ENCODE assay signal across 18 mouse cellular contexts in genomic region chr11:75700557-75700956, GRCm38 (mm10). TPM values are rescaled to one million over a fixed set of nuclear protein-coding genes. Genes with fewer than 3 reads are reported as not detected.
DNase-seq lines count a peak whose midpoint lies in the region; ATAC-seq and TF ChIP-seq lines count a peak whose summit lies in the region.
"Had no signal": no experiment of that assay in that cellular context is flagged by ENCODE, and none has a peak within 500 bp of the region (broad histone marks: within the 10 kb centered on the region; RNA-seq: fewer than 3 reads in every experiment).

No protein-coding gene starts in this region.

- ATAC-seq in heart, embryonic 12.5 days (ENCODE audit: insufficient number of reproducible peaks, low FRiP score) = no peak
- no peak for ATAC-seq in midbrain, embryonic 11.5 days (ENCODE audit: low FRiP score)
- no peak for ATAC-seq in midbrain, embryonic 16.5 days
- no peak for ATAC-seq in stomach, postnatal 0 days (ENCODE audit: low FRiP score, low TSS enrichment)
- ATAC-seq: forebrain, embryonic 14.5 days had no signal

- 95% methylated on average over 5 of the region's 5 CpGs for WGBS in heart, adult 2 months
- 96% methylated on average over 5 of the region's 5 CpGs for WGBS in heart, embryonic 12.5 days
- WGBS in midbrain, embryonic 11.5 days = 97% methylated on average over 5 of the region's 5 CpGs
- WGBS in midbrain, embryonic 16.5 days = 95% methylated on average over 5 of the region's 5 CpGs
- WGBS in stomach, postnatal 0 days = 95% methylated on average over 5 of the region's 5 CpGs

- no peaks in the 10 kb centered on the region for H3K9me3 ChIP-seq in heart, embryonic 12.5 days (replicated peaks)
- H3K9me3 ChIP-seq in midbrain, embryonic 11.5 days (ENCODE audit: control insufficient read depth, low read length) = no peaks in the 10 kb centered on the region
- H3K9me3 ChIP-seq in midbrain, embryonic 16.5 days (replicated peaks; ENCODE audit: control insufficient read depth, low read length, poor library complexity, severe bottlenecking) = no peaks in the 10 kb centered on the region
- H3K9me3 ChIP-seq in stomach, postnatal 0 days (ENCODE audit: control insufficient read depth, low read length) = no peaks in the 10 kb centered on the region
- H3K9me3 ChIP-seq: embryonic facial prominence, embryonic 10.5 days; hindbrain, embryonic 15.5 days had no signal

- H3K27ac ChIP-seq in heart, adult 2 months = no peak overlapping the region
- H3K27ac ChIP-seq in heart, embryonic 12.5 days (ENCODE audit: poor library complexity, severe bottlenecking) = no peak overlapping the region
- no peak overlapping the region for H3K27ac ChIP-seq in left cerebral cortex, adult 2 months
- no peak overlapping the region for H3K27ac ChIP-seq in midbrain, embryonic 11.5 days (ENCODE audit: low read depth, low read length)
- no peak overlapping the region for H3K27ac ChIP-seq in midbrain, embryonic 16.5 days (ENCODE audit: low read length)
- H3K27ac ChIP-seq in stomach, postnatal 0 days (replicated peaks) = no peak overlapping the region
- H3K27ac ChIP-seq: embryonic facial prominence, embryonic 10.5 days; heart, embryonic 13.5 days; hindbrain, embryonic 15.5 days had no signal

- H3K36me3 ChIP-seq in heart, adult 2 months (ENCODE audit: control insufficient read depth, insufficient read depth, low read length) = peaks cover 12% of the 10 kb centered on the region
- peaks cover 84% of the 10 kb centered on the region for H3K36me3 ChIP-seq in heart, embryonic 12.5 days
- peaks cover 32% of the 10 kb centered on the region for H3K36me3 ChIP-seq in midbrain, embryonic 11.5 days (ENCODE audit: control insufficient read depth, insufficient read depth, low read length)
- peaks cover 29% of the 10 kb centered on the region for H3K36me3 ChIP-seq in midbrain, embryonic 16.5 days (ENCODE audit: control insufficient read depth, insufficient read depth, low read length)
- peaks cover 18% of the 10 kb centered on the region for H3K36me3 ChIP-seq in stomach, postnatal 0 days (ENCODE audit: control insufficient read depth, insufficient read depth, low read length)

- TF ChIP-seq CTCF in heart, adult 2 months (IDR thresholded peaks at IDR 0.05) = peak; percentile 26; the same call in 1 of the 2 replicates
- peak; percentile 10 for TF ChIP-seq CTCF in left cerebral cortex, adult 2 months (IDR thresholded peaks at IDR 0.05)
- peak; percentile 37 for TF ChIP-seq CTCF in stomach, postnatal 0 days (IDR thresholded peaks at IDR 0.05; ENCODE audit: low read depth)

- DNase-seq in heart, adult 2 months = no peak
- no peak for DNase-seq in left cerebral cortex, adult 2 months (ENCODE audit: extremely low spot score in 1 of 2, low spot score in 2 of 2)
- DNase-seq in left cerebral cortex, postnatal 36 days (ENCODE audit: low spot score in 2 of 2) = no peak
- DNase-seq in midbrain, embryonic 11.5 days (ENCODE audit: low spot score, missing footprints) = peak; percentile 8
- DNase-seq in stomach, postnatal 0 days (ENCODE audit: low spot score) = no peak
- DNase-seq in cerebellum, adult 8-10 months = no peak
- DNase-seq: adrenal gland, adult 2 months; adrenal gland, postnatal 25 days; cerebellum, adult 18-20 months; cerebellum, postnatal 10 days; gastrocnemius, postnatal 10 days; heart, postnatal 36 days had no signal

- no peak overlapping the region for H3K9ac ChIP-seq in heart, adult 2 months (ENCODE audit: low read depth, low read length)
- H3K9ac ChIP-seq in heart, embryonic 12.5 days = no peak overlapping the region
- no peak overlapping the region for H3K9ac ChIP-seq in midbrain, embryonic 11.5 days (ENCODE audit: low read length)
- H3K9ac ChIP-seq in midbrain, embryonic 16.5 days (ENCODE audit: low read depth, low read length) = no peak overlapping the region
- no peak overlapping the region for H3K9ac ChIP-seq in stomach, postnatal 0 days (ENCODE audit: low read length)
- H3K9ac ChIP-seq: heart, embryonic 13.5 days; hindbrain, embryonic 15.5 days had no signal

- H3K27me3 ChIP-seq in heart, adult 2 months (ENCODE audit: control insufficient read depth, insufficient read depth, low read length) = no peaks in the 10 kb centered on the region
- no peaks in the 10 kb centered on the region for H3K27me3 ChIP-seq in heart, embryonic 12.5 days (replicated peaks)
- H3K27me3 ChIP-seq in midbrain, embryonic 11.5 days (ENCODE audit: control insufficient read depth, insufficient read depth, low read length) = no peaks in the 10 kb centered on the region
- H3K27me3 ChIP-seq in midbrain, embryonic 16.5 days (ENCODE audit: control insufficient read depth, insufficient read depth, low read depth, low read length) = no peaks in the 10 kb centered on the region
- no peaks in the 10 kb centered on the region for H3K27me3 ChIP-seq in stomach, postnatal 0 days (ENCODE audit: control insufficient read depth, insufficient read depth, low read length)
- H3K27me3 ChIP-seq: heart, embryonic 13.5 days; hindbrain, embryonic 15.5 days had no signal

- intact Hi-C loops in heart, adult 2 months (cut with DNase I) = no loop called here
- intact Hi-C loops in left cerebral cortex, adult 2 months (cut with DNase I) = no loop called here
- intact Hi-C loops in left cerebral cortex, postnatal 36 days (cut with DNase I) = no loop called here

- H3K79me2 ChIP-seq in heart, adult 2 months (replicated peaks; ENCODE audit: control insufficient read depth, insufficient read depth, low read length) = peaks cover 10% of the 10 kb centered on the region

- no peak overlapping the region for H3K4me2 ChIP-seq in heart, embryonic 12.5 days
- no peak overlapping the region for H3K4me2 ChIP-seq in midbrain, embryonic 11.5 days
- no peak overlapping the region for H3K4me2 ChIP-seq in midbrain, embryonic 16.5 days (ENCODE audit: low read length)
- H3K4me2 ChIP-seq in stomach, postnatal 0 days (replicated peaks; ENCODE audit: low read depth) = no peak overlapping the region
- H3K4me2 ChIP-seq: heart, embryonic 13.5 days; hindbrain, embryonic 15.5 days had no signal

- no peaks in the 10 kb centered on the region; the same call in 1 of the 2 replicates for H3K4me1 ChIP-seq in heart, adult 2 months (ENCODE audit: control insufficient read depth, insufficient read depth, low read length)
- H3K4me1 ChIP-seq in heart, embryonic 12.5 days (replicated peaks) = peaks cover 2% of the 10 kb centered on the region; the same call in 1 of the 2 replicates
- H3K4me1 ChIP-seq in midbrain, embryonic 11.5 days (ENCODE audit: control insufficient read depth, insufficient read depth, low read length) = no peaks in the 10 kb centered on the region
- H3K4me1 ChIP-seq in midbrain, embryonic 16.5 days (ENCODE audit: control insufficient read depth, insufficient read depth, low read length) = no peaks in the 10 kb centered on the region
- no peaks in the 10 kb centered on the region for H3K4me1 ChIP-seq in stomach, postnatal 0 days (replicated peaks; ENCODE audit: control insufficient read depth, insufficient read depth)
- H3K4me1 ChIP-seq: embryonic facial prominence, embryonic 10.5 days; hindbrain, embryonic 15.5 days had no signal

- TF ChIP-seq EP300 in heart, adult 2 months (IDR thresholded peaks at IDR 0.05; ENCODE audit: insufficient read depth, low read depth, low read length) = no peak
- TF ChIP-seq EP300 in stomach, postnatal 0 days (optimal IDR thresholded peaks at IDR 0.05) = no peak

- no peak overlapping the region for H3K4me3 ChIP-seq in heart, adult 2 months
- H3K4me3 ChIP-seq in heart, embryonic 12.5 days = no peak overlapping the region
- no peak overlapping the region for H3K4me3 ChIP-seq in left cerebral cortex, adult 2 months
- no peak overlapping the region for H3K4me3 ChIP-seq in midbrain, embryonic 11.5 days (ENCODE audit: low read depth, low read length)
- H3K4me3 ChIP-seq in midbrain, embryonic 16.5 days (ENCODE audit: low read depth, low read length) = no peak overlapping the region
- no peak overlapping the region for H3K4me3 ChIP-seq in stomach, postnatal 0 days (ENCODE audit: low read depth, low read length)
- H3K4me3 ChIP-seq: embryonic facial prominence, embryonic 10.5 days; heart, embryonic 13.5 days; hindbrain, embryonic 15.5 days had no signal

- no peak for TF ChIP-seq POLR2A in heart, adult 2 months (IDR thresholded peaks at IDR 0.05; ENCODE audit: insufficient read depth, low read depth, low read length)

RNA-seq across cellular contexts. Expression of gene Crk, which starts 21.5 kb away (rescaled TPM):
- total RNA-seq in heart, adult 2 months (2021) = 10 to 100 TPM; 82.9 to 90.3 TPM
- 27.6 and 64.4 TPM in 2 replicates for polyA plus RNA-seq in heart, adult 2 months (2012; rRNA removed)
- polyA plus RNA-seq in heart, embryonic 12.5 days (2016; fragmentation: Nextera tagmentation; extraction: Ambion mirVana) = 110 and 111 TPM in 2 replicates
- total RNA-seq in left cerebral cortex, adult 2 months (2021) = 100 to 1,000 TPM; 126 to 133 TPM
- 100 to 1,000 TPM; 130 to 133 TPM for total RNA-seq in left cerebral cortex, postnatal 36 days (2021)
- polyA plus RNA-seq in midbrain, embryonic 11.5 days (2014; fragmentation: Nextera tagmentation; extraction: Ambion mirVana) = 128 and 130 TPM in 2 replicates
- polyA plus RNA-seq in midbrain, embryonic 16.5 days (2015; fragmentation: Nextera tagmentation; extraction: Ambion mirVana) = 105 and 118 TPM in 2 replicates
- 63.5 and 68.8 TPM in 2 replicates for polyA plus RNA-seq in stomach, postnatal 0 days (2015; fragmentation: Nextera tagmentation; extraction: Ambion mirVana)

RNA-seq across cellular contexts. Expression of gene Ywhae, which starts 32.1 kb away (rescaled TPM):
- 100 to 1,000 TPM; 503 to 554 TPM for total RNA-seq in heart, adult 2 months (2021)
- 206 and 352 TPM in 2 replicates for polyA plus RNA-seq in heart, adult 2 months (2012; rRNA removed)
- polyA plus RNA-seq in heart, embryonic 12.5 days (2016; fragmentation: Nextera tagmentation; extraction: Ambion mirVana) = 842 and 863 TPM in 2 replicates
- total RNA-seq in left cerebral cortex, adult 2 months (2021) = 100 to 1,000 TPM; 854 to 940 TPM
- total RNA-seq in left cerebral cortex, postnatal 36 days (2021) = 100 to 1,000 TPM; 954 to 971 TPM
- 1,665 and 1,827 TPM in 2 replicates for polyA plus RNA-seq in midbrain, embryonic 11.5 days (2014; fragmentation: Nextera tagmentation; extraction: Ambion mirVana)
- 1,507 and 1,584 TPM in 2 replicates for polyA plus RNA-seq in midbrain, embryonic 16.5 days (2015; fragmentation: Nextera tagmentation; extraction: Ambion mirVana)
- 401 and 416 TPM in 2 replicates for polyA plus RNA-seq in stomach, postnatal 0 days (2015; fragmentation: Nextera tagmentation; extraction: Ambion mirVana)

RNA-seq across cellular contexts. Expression of gene Myo1c, which starts 50.3 kb away (rescaled TPM):
- total RNA-seq in heart, adult 2 months (2021) = 100 to 1,000 TPM in 1 of 2 experiments, 10 to 100 TPM in 1; 96.9 to 105 TPM
- polyA plus RNA-seq in heart, adult 2 months (2012; rRNA removed) = 68.7 and 94.7 TPM in 2 replicates
- polyA plus RNA-seq in heart, embryonic 12.5 days (2016; fragmentation: Nextera tagmentation; extraction: Ambion mirVana) = 72.3 and 76.7 TPM in 2 replicates
- 10 to 100 TPM; 25.2 to 26.6 TPM for total RNA-seq in left cerebral cortex, adult 2 months (2021)
- total RNA-seq in left cerebral cortex, postnatal 36 days (2021) = 10 to 100 TPM; 18.0 to 20.7 TPM
- 9.8 and 10.2 TPM in 2 replicates for polyA plus RNA-seq in midbrain, embryonic 11.5 days (2014; fragmentation: Nextera tagmentation; extraction: Ambion mirVana)
- polyA plus RNA-seq in midbrain, embryonic 16.5 days (2015; fragmentation: Nextera tagmentation; extraction: Ambion mirVana) = 10.3 and 10.8 TPM in 2 replicates
- 41.8 and 41.9 TPM in 2 replicates for polyA plus RNA-seq in stomach, postnatal 0 days (2015; fragmentation: Nextera tagmentation; extraction: Ambion mirVana)
